Mouse (Mus musculus) spleen, adult 18-20 months (tissue): Measurements from ENCODE around the gene Ppp3r1.

Experiments used
- DNase-seq, 2 experiments: peaks; one replicate each; pipeline ENCODE4 v3.0.0; 2022; ENCODE audit warnings: mixed read lengths in 2 of 2

Gene Ppp3r1

GRCm38 (mm10) chr11:17158858-17159737, at the start of gene Ppp3r1:
TSS of gene Ppp3r1 (plus strand) at chr11:17159263.
- DNase-seq, result peak; percentile 96 to 98

- no peak for DNase-seq
These were observed 46.5 kb upstream of the Ppp3r1 start for GRCm38 (mm10) chr11:17112419-17113090.

GRCm38 (mm10) chr11:17126418-17126817, 32.6 kb upstream of the Ppp3r1 start:
- DNase-seq, result no peak

GRCm38 (mm10) chr11:17135638-17136037, 23.4 kb upstream of the Ppp3r1 start:
- DNase-seq, result no peak

GRCm38 (mm10) chr11:17138306-17139033, 20.6 kb upstream of the Ppp3r1 start:
- no peak for DNase-seq

- DNase-seq, result peak; percentile 39 to 53
These were observed 727 bp downstream of the Ppp3r1 start for GRCm38 (mm10) chr11:17159738-17160241.

GRCm38 (mm10) chr11:17160242-17160641, 1.2 kb downstream of the Ppp3r1 start:
- DNase-seq, result peak; percentile 12 to 27

- DNase-seq, result no peak
These were observed 4.9 kb downstream of the Ppp3r1 start for GRCm38 (mm10) chr11:17163956-17164355.

GRCm38 (mm10) chr11:17166627-17167026, 7.6 kb downstream of the Ppp3r1 start:
- DNase-seq, result peak; percentile 36 to 41

- no peak for DNase-seq
These were observed 10.2 kb downstream of the Ppp3r1 start for GRCm38 (mm10) chr11:17169262-17169661.

GRCm38 (mm10) chr11:17170938-17171729, 12.1 kb downstream of the Ppp3r1 start:
- DNase-seq, result no peak

GRCm38 (mm10) chr11:17172300-17172699, 13.2 kb downstream of the Ppp3r1 start:
- no peak for DNase-seq

- DNase-seq, result no peak
These were observed 17.6 kb downstream of the Ppp3r1 start for GRCm38 (mm10) chr11:17176638-17177037.

- DNase-seq, result no peak
These were observed 21.7 kb downstream of the Ppp3r1 start for GRCm38 (mm10) chr11:17180753-17181152.

- no peak for DNase-seq
These were observed 22.7 kb downstream of the Ppp3r1 start, which contains the start of gene Wdr92 for GRCm38 (mm10) chr11:17181807-17182206. TSS of gene Wdr92 (plus strand) at chr11:17182107.

GRCm38 (mm10) chr11:17183165-17183564, 24.1 kb downstream of the Ppp3r1 start:
- no peak for DNase-seq

- no peak for DNase-seq
These were observed 28.6 kb downstream of the Ppp3r1 start for GRCm38 (mm10) chr11:17187649-17188048.

- no peak for DNase-seq
These were observed 29.7 kb downstream of the Ppp3r1 start for GRCm38 (mm10) chr11:17188786-17189185.

GRCm38 (mm10) chr11:17192151-17192844, 33.2 kb downstream of the Ppp3r1 start:
- no peak for DNase-seq

- DNase-seq, result no peak
These were observed 40.1 kb downstream of the Ppp3r1 start for GRCm38 (mm10) chr11:17199170-17199569.

- DNase-seq, result no peak
These were observed 40.9 kb downstream of the Ppp3r1 start for GRCm38 (mm10) chr11:17199840-17200501.
